Mouse (Mus musculus) CD4-positive, CD25-positive, alpha-beta regulatory T cell, adult 2 months (primary cell): Measurements from ENCODE around the gene Nr1h3.
A peak's percentile ranks its signal among the peaks of the same experiment; 100 is the strongest.

Source experiments
- DNase-seq: peaks from one replicate; pipeline ENCODE4 v3.0.0-alpha.2; 2012; ENCODE audit warnings: low read depth, low spot score

The Nr1h3 gene

DNA sequence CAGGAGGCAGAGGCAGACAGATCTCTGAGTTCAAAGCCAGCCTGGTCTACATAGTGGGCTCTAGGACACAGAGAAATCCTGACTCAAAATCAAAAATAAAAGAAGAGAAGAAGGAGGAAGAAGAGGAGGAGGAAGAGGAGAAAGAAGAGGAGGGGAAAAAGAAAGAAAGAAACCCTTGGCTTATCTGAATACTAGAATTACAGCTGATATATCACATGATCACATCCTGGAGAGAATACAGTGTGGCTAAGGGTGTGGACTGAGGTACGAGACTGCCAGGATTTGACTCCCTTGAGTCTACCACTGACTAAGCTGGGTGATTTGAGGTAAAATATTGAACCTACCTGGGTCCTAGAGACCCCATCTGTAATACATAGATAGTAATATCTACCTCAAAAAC lies 16.4 kb downstream of the Nr1h3 start:
- no peak for DNase-seq

DNA sequence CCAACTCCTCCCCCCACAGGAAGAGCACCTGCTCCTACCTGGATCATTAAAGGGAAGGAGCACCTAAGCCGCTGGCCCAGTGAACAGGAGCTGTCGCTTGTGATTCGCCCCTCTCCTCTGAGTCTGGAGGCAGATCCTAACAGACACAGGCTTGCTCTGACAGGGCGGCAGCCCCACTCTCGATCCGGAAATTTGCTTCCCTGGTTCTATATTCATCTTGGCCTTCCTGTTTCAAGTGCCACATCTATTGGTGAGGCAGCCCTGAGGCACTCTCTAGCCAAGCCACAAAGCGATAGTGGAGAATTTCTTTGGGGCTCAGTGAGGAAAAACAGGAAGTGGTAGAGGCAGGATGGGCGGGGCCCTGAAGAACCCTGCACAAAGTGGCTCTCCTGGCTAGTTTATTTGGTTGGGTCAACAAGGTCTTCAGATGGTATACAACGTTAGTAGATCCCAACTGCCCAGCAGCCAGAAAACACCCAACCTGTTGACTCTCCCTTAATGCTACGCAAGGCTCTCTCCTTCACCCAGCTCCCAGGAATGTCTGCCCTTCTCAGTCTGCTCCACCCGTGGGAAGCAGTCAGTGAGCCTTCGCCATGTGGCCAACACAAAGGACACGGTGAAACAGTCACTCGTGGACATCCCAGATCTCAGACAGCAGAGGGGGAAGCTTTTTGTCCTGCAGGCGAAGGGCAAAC lies 18.8 kb downstream of the Nr1h3 start, which contains the start of gene Madd:
Madd (minus strand) TSS at position 127 of the 695 bp plus-strand sequence.
- peak; percentile 79 for DNase-seq

DNA sequence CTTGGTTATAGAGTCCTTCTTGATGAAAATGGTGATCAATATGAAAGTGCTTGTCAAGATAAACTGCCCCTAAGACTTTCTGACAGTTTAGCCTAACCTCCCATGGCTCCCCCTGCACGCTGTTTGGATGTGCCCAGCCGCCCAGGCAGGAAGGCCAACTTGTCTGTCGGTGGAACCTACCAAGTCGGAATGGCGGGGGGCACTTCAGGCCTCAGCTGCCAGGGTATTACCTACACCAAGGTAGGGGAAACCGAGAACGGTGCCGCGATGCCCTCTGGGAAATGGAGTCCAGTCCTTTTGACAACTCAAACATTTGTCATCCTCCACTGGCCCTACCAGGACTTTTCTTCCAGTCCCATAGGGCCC lies 19.5 kb downstream of the Nr1h3 start:
- peak; percentile 99 for DNase-seq

DNA sequence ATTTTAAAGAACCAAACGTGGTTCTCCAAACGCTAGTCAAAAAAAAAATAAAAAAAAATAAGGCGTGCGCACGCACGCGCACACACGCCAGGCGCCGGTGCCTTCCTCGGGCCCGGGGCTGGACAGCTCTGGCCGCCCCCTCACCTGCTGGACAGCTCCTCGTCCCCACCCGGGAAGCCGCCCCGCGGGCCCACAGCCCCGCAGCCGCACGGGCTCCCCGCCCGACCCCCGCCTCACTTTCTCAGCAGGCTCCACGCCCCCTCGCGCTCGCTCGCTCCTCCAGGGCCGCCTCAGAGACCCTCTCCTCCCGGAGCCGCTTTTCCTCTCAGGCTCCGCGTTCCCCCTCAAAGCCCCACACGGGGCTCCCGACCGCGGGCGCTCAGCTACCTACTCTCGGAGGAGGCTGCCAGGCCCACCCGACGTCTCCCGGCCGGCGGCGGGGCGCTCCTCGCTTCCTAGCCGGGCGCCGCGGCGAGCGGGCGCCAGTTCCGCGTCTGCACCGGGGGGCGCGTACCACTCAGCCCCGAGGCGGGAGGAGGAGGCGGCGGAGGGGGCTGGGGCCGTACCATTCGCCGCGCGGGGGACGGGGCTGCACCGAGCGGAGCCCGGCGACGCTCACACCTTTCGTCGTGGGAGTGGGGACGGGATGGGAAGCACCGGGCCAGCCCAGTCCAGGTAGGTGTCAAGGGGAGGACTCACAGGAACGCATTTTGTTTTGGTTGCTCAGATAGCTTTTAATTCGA lies 20.1 kb downstream of the Nr1h3 start:
- peak; percentile 91 for DNase-seq

DNA sequence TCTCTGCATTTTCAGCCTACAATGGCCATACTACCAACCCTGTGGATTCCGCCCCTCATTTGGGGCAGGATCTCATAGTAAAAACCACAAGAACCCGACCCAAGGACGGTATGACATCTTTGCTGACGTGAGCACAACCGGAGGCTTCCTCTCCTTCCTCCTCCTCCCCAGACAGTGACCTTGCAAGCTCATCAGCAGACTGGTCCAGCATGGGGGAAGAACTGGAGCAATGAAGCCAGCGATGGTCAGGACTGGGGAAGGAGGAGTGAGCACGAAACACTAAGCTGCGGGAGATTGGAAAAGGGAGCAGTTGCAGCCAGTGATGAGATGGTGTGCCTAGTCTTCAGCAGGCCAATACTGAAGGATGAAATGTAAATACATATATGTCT lies 20.6 kb downstream of the Nr1h3 start:
- peak; percentile 74 for DNase-seq

DNA sequence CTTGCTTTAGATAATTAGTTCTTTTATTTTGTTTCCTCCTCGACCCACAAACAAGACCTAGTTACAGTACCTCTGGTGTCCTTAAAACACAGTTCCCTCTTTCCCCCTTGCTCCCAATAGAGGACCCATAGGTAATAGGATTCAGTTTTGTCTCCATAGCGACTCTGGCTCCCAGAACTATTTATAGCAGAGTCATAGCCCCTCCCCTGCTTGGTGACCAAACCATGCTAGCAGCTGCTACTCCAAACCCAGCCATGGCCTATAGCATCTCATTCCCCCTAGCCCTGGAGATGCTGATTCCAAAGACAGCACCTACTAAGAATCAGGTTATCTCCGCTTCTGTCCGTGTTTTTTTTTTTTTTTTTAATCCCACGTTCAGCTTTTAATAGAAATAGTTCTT lies 21.9 kb downstream of the Nr1h3 start:
- DNase-seq, result no peak

DNA sequence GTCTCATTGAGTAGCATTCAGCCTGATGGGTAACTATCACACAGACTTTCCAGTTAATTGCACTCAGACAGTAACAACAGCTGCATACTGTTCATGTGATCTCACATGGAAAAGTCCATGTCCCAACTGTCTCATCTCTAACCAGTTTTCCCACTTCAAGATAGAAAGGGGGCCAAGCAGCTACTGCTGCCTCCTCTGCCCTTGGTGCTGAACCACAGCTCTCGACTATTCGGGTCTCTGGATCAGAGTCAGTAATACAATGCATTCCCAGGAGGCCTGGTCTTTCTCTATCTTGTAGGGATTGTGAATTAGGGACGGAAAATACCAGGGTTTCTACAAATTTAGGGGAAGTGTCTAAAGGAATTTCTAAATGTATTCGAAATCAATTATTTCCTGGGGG lies 22.8 kb downstream of the Nr1h3 start:
- DNase-seq, result no peak

DNA sequence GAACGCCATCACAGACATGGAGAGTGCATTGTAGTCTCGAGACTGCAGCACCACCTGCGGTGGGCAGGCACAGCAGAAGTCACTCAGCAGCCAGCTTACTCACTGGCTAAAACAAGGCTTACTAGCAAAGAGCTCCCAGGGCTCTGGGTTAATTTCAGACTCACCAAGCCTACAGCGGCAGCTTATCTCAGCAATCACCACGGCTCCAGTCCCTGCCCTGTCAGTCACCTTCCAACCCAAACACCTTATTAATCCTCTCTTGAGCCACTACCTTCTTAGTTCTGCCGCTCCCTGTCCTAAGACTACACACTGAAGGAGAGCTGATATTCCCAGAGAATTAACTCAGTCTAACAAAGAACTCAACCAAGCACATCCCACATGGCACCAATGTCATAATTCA lies 26.4 kb downstream of the Nr1h3 start:
- no peak for DNase-seq

DNA sequence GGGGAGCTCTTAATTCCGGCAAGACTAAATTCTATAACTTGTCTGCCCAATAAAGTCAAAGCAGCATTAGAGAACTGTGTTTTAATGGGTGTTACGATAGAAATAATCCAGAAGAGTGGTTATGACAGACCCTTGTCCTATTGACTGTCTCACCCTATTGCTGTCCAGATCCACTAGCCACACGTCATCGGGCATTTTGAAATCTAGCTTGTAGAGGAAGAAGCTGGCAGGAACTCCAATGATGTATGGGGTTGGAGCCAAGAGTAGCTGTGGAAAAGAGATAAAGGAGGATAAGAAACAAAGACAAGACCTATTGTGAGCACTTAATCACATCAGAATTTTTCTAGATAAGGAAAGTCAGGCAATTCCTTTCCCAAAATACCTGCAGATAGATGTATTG lies 27.1 kb downstream of the Nr1h3 start:
- no peak for DNase-seq

DNA sequence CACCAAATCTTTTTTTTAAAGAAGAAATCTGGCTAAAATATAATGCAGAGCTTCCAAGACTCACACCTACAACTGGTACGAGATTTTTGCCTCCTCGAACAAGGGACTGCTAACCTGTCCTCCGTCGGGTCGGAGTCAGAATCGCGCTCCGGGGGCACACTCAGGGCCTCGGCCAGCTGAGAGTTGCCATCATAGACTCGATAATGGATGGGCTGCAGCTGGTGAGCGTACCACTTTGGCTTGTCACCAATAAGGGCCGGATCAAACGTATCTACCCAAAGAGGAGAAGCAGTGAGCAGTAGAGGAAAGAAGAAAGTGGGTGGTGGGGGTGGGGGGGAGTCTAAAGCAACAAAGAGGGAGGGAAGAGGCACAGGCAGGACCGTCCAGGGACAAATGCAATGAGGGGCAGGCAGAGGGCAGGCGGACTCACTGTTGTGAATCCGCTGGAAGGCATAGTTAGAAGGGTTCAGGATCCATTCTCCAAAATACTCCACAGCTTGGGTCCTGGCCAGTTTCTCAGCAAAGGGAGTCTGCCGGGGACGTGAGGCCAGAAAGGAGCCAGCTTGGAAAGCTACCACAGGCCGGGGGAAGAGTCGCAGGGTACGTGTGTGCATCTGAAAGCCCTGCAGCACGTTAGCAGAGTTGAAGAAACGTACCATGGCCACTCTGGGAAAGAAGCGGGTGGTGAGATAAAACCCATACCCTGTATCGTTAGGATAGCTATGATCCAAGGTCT lies 32.9 kb downstream of the Nr1h3 start:
- no peak for DNase-seq

DNA sequence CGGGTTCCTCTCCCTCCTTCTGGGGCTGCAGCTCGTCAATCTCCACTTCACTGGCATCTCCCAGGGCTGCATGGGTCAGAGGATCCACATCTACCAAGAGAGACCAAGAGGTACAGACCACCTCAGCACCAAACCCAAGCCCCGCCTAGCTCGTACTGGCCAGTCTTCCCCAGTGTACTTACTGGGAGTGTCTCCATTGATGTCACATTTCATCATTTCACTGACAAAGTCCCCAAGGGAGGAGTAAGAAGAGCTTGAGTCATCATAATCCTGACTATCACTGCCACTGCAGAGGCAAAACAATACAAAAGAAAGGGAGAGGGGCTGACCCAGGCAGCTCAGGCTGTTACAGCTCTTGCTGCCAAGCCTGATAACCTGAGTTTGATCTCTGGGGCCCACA lies 35.0 kb downstream of the Nr1h3 start:
- no peak for DNase-seq

DNA sequence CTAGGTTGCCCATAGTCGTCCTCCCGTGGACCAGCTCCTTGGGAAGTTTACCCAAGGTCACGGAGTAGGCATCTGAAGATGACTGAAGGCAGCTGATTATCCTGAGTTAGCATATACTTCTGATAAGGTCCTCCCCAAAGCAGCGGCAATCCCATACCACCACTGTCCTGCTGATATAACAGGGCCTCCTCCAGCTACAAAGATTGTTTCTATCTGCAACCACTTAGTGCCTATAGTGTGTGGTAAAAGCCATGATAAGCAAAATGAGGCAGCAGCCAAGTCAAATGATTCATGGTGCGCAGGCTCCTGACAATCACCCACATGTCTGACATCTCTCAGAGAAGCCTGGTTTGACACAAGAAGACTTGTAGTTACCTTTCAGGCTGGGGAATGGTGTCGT lies 37.6 kb downstream of the Nr1h3 start:
- DNase-seq, result no peak

DNA sequence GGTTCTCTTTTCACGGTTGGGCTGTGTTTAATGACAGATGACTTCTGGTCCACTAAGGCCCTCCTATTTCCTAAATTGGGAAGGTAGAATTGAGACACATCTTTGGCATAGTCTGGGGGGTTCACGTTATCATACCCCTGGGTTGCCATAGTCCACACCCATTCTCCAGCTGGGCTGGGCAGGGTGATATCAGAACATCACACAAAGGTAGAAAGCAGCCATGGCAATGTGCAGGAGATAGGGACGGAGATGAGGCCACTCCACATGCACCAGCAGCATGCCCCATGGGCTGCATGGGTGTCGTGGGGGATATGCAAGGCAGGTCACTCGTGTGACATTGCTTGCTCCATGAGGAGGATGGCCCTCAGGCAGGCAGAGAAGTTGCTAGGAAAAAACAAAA lies 39.1 kb downstream of the Nr1h3 start:
- no peak for DNase-seq

DNA sequence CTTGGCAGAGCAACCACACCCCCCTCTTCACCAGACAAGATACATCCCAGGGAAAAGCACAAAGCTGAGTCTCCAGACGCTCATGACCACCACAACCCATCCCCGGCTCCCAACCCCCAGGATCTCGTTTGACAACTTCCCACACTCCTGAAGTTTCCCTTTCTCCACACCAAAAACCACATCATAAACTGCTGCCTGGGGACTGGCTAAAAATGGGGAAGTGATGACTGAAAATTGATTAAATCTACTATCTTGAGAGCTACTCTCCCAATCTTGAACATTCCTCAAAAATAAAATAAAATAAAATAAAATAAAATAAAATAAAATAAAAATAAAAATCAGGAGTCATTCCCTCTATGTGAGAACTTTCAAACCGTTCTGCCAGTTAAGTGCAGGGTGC lies 39.7 kb downstream of the Nr1h3 start:
- no peak for DNase-seq

DNA sequence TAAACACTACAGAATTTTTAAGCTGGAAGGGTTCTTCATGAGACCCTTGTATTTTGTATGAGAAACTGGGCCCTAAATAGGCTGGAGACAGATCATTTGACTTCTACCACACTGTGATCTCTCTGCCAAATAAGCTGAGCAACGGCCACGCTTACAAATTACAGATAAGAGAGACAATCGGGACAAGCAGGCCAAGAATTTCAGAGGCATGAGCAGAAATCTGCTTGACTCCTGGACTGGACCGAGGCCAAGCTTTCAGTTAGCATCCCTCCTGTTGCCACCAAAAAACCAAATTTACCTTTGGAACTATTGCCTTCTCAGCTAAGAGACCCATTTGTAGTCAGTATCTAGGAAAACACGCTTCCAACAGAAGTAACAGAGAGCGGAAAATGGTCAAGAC lies 42.0 kb downstream of the Nr1h3 start:
- no peak for DNase-seq

DNA sequence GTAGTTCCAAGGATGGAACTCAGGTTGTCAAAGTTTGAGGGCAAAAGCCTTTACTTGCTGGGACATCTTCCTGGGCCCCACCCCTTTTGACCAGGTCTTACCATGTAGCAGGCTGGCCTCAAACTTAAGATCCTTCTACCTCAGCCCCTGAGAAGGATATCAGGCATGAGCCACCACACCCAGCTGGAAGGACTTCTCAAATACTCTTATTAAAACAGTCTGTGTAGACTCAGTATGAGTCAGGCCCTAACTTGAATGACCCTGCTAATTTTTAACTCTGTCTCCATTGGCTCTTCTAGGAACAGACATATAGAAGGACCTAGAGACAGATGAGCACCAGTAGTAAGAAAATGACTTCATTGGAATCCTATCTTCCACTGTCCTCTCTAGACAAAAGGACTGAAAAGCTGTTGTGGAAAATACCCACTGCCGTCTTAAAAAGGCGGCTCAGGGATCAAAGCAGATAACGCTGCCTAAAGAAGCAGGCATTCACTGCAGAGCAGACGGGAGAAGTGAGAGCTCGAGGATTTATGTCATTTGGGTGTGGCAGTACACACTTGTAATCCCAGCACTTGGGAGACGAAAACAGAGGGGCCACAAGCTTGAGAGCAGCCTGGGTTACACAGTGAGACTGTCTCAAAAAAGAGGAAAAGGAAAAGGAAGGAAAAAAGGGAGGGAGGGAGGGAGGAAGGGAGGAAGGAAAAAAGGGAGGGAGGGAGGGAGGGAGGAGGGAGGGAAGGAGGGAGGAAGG lies 45.5 kb downstream of the Nr1h3 start:
- no peak for DNase-seq

DNA sequence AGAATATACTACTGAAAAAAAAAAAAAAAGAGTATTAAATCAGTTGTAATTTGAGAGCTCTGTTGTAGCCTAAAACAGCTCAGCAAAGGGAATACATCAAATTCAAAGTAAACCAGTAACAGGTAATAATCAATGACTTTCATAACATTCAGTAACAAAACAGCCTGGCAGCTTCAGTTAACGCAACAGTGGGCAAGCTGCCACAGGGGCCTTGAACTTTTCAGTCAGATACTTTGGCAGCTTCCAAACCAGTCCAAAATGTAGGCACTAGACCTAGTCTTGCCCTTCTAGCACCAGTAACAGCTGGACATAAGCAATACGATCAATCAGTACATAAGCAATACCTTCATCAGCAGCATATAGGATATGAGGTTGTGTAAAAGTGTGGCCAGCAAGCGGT lies 48.5 kb downstream of the Nr1h3 start:
- no peak for DNase-seq

DNA sequence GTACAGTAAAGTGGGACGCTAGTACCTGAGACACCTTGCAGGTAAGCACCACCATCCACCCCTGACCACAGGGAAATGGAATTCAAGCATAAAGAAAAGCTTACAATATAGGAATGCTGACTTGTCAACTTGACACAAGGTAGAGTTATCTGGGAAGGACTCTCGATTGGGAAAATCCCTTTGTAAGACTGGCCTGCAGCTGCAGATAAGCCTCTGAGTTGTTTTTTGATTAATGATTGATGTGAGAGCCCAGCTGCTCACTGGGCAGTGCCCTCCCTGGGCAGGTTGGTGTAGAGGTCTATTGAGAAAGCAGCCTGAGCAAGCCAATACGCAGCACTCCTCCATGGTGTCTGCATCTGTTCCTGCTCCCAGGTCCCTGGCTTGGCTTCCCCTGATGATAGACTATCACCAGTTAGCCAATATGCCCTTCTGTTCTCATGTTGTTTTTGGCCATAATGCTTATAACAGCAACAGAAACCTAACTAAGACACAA lies 49.7 kb downstream of the Nr1h3 start:
- no peak for DNase-seq

DNA sequence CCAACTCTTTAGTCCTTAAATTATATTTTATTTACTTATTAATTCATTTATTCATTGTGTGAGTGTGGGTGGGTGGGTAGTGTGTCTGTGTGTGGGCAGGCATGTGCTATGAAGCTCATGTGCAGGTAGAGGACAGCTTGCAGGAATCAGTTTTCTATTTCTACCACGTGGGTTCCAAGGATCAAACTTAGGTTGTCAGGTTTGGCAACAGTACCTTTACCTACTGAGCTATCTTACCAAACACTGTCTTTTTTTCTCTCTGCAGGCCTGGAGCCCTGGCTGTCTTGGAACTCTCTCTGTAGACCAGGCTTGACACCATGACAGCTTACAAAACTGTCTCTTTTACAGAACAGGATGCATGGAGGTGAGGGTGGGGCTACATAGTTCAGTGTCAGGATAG lies 51.3 kb downstream of the Nr1h3 start:
- DNase-seq, result no peak

DNA sequence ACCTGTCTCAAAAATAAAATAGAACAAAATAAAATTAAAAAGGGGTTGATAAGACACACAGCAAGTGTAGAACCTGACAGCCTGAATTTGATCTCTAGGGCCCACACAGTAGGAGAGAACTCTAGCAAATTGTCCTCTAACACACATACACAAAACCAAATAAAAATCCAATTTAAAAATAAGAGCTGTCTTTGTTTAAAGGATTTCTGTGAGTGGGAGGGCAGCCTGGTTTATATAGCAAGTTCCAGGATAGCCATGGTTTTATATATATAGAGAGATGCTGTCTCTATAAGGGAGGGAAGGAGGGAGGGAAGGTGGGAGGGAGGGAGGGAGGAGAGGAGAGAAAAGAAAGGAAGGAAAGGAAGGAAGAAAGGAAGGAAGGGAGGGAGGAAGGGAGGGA lies 54.5 kb downstream of the Nr1h3 start:
- DNase-seq, result no peak

DNA sequence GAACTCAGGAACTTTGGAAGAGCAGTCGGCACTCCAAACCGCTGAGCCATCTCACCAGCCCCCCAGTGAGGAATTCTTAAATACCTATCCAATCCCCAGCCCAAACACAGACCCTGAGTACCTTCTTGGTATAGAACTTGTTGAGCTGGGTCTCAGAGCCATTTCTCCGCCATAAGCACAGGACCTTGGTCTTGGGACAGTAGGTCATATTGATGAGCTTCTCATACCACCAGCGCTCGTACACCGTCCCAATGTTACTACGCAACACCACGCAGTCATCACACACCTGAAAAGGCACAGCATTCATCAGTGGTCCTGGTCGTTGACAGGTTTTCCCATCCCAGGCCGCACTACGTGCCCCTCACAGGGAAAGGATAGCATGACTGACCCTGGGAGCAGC lies 59.2 kb downstream of the Nr1h3 start:
- no peak for DNase-seq

DNA sequence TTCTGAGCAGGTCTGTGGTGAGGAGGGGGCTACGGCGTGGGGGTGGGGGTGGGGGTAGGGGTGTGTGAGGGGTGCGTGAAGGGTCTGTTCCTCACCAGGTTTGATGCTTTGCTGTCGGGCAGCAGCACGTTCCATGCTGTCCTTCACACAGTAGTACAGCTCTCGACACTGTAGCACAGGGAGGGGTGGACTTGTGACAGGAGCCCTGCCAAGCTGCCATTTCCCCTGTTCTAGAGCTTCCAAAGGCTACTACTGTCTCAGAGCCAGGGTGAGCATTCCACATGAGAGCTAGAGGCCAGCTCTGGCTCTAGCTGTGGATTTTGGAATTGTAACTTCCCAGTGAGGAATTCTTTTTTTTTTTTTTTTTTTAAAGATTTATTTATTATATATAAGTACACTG lies 59.7 kb downstream of the Nr1h3 start:
- no peak for DNase-seq
